ENCODE assay signal across 8 mouse cellular contexts in genomic region chr11:117780582-117781111, GRCm38 (mm10). TPM values are rescaled to one million over a fixed set of nuclear protein-coding genes. Genes with fewer than 3 reads are reported as not detected.
DNase-seq lines count a peak whose midpoint lies in the region; ATAC-seq and TF ChIP-seq lines count a peak whose summit lies in the region.

No protein-coding gene starts in this region.

- 0 out of 2 replicates have a peak overlapping the region, but pooled peaks have one; percentile 23 for H3K9ac ChIP-seq in hindbrain, embryonic 15.5 days
- peak overlapping the region; percentile 90 for H3K9ac ChIP-seq in liver, embryonic 12.5 days

- no peaks in the 10 kb centered on the region for H3K36me3 ChIP-seq in hindbrain, embryonic 15.5 days
- H3K36me3 ChIP-seq in liver, embryonic 12.5 days, result peaks cover 52% of the 10 kb centered on the region
- H3K36me3 ChIP-seq in myocyte (ENCODE audit: control insufficient read depth, insufficient read depth), result no peaks in the 10 kb centered on the region

- peak; percentile 35 for TF ChIP-seq POLR2A in myocyte (IDR thresholded peaks at IDR 0.05; ENCODE audit: insufficient read length, low read depth)

- WGBS in hindbrain, embryonic 15.5 days, result 5% methylated on average over 19 of the region's 19 CpGs
- under 1% methylated on average over 19 of the region's 19 CpGs for WGBS in liver, embryonic 12.5 days (ENCODE audit: insufficient replicate concordance)

- peak overlapping the region; percentile 81 for H3K4me3 ChIP-seq in gastrocnemius, adult 2 months
- H3K4me3 ChIP-seq in hindbrain, embryonic 15.5 days, result peak overlapping the region; percentile 30
- peak overlapping the region; percentile 92 for H3K4me3 ChIP-seq in liver, embryonic 12.5 days
- peak overlapping the region; percentile 59 for H3K4me3 ChIP-seq in myocyte

- DNase-seq in MN1 (ENCODE audit: low spot score), result peak; percentile 95
- DNase-seq in c-Kit-negative CD71-positive TER-119-positive erythroid progenitor cells, embryonic 14.5 days (ENCODE audit: low read depth, low spot score), result peak; percentile 91
- DNase-seq in gastrocnemius, adult 2 months, result peak; percentile 90
- DNase-seq in testis, postnatal 14 days (ENCODE audit: low spot score), result peak; percentile 86
- no peak for DNase-seq in cerebellum, adult 18-20 months

- H3K27me3 ChIP-seq in hindbrain, embryonic 15.5 days, result peaks cover 30% of the 10 kb centered on the region
- H3K27me3 ChIP-seq in liver, embryonic 12.5 days (replicated peaks), result no peaks in the 10 kb centered on the region; the same call in none of the 2 replicates
- H3K27me3 ChIP-seq in myocyte (ENCODE audit: control insufficient read depth, insufficient read depth, insufficient read length), result no peaks in the 10 kb centered on the region

- peak overlapping the region; percentile 84 for H3K27ac ChIP-seq in gastrocnemius, adult 2 months
- peak overlapping the region; percentile 52 for H3K27ac ChIP-seq in hindbrain, embryonic 15.5 days (replicated peaks)
- peak overlapping the region; percentile 100 for H3K27ac ChIP-seq in liver, embryonic 12.5 days

- ATAC-seq in hindbrain, embryonic 15.5 days (ENCODE audit: low FRiP score, low read depth), result no peak
- ATAC-seq in liver, embryonic 12.5 days, result peak; percentile 79

- H3ac ChIP-seq in myocyte (ENCODE audit: control insufficient read depth, insufficient read length), result peak overlapping the region; percentile 29

- H3K79me2 ChIP-seq in myocyte (ENCODE audit: control insufficient read depth, insufficient read depth), result no peaks in the 10 kb centered on the region

- no peaks in the 10 kb centered on the region for H3K9me3 ChIP-seq in hindbrain, embryonic 15.5 days
- H3K9me3 ChIP-seq in liver, embryonic 12.5 days (replicated peaks), result no peaks in the 10 kb centered on the region

- peaks cover 46% of the 10 kb centered on the region for H3K4me1 ChIP-seq in hindbrain, embryonic 15.5 days (replicated peaks)
- H3K4me1 ChIP-seq in liver, embryonic 12.5 days, result peaks cover 82% of the 10 kb centered on the region

- intact Hi-C loops in gastrocnemius, adult 2 months (cut with DNase I), result no loop called here

- H3K4me2 ChIP-seq in hindbrain, embryonic 15.5 days, result peak overlapping the region; percentile 53
- peak overlapping the region; percentile 95 for H3K4me2 ChIP-seq in liver, embryonic 12.5 days
- H3K4me2 ChIP-seq in myocyte (ENCODE audit: low read depth), result peak overlapping the region; percentile 94

- peak; percentile 15; the same call in 1 of the 2 replicates for TF ChIP-seq CTCF in gastrocnemius, adult 2 months (IDR thresholded peaks at IDR 0.05)

TF ChIP-seq in myocyte, 11 proteins besides CTCF, POLR2A, EP300 and RAD21:
- TF ChIP-seq TCF3 (IDR thresholded peaks at IDR 0.05; ENCODE audit: insufficient read length, low read depth) (no peak), MYOG (IDR thresholded peaks at IDR 0.05; ENCODE audit: control insufficient read depth in 1 of 3, insufficient read depth in 1 of 3, insufficient read length in 2 of 3, low read depth in 2 of 3) (peak in 1 of 3 experiments; percentile 23), POLR2AphosphoS2 (IDR thresholded peaks at IDR 0.05; ENCODE audit: insufficient read length, low read depth) (peak; percentile 16), MYOD1 (IDR thresholded peaks at IDR 0.05; ENCODE audit: control insufficient read depth in 1 of 3, insufficient read length in 2 of 3, low read depth in 2 of 3) (peak in 1 of 3 experiments; percentile 48), USF1 (IDR thresholded peaks at IDR 0.05; ENCODE audit: low read depth) (peak; percentile 84), CEBPB (IDR thresholded peaks at IDR 0.05; ENCODE audit: insufficient read depth, poor library complexity, severe bottlenecking) (peak; percentile 72; the same call in 1 of the 2 replicates), MAX (IDR thresholded peaks at IDR 0.05; ENCODE audit: low read depth) (no peak)

RNA-seq across cellular contexts. Expression of gene Tmc8, which starts 1.2 kb away (rescaled TPM):
- 1 to 10 TPM; 1.0 TPM for total RNA-seq in gastrocnemius, adult 2 months (2021)
- polyA plus RNA-seq in hindbrain, embryonic 15.5 days (2015; fragmentation: Nextera tagmentation; extraction: Ambion mirVana), result 0.77 and 0.83 TPM in 2 replicates
- 19.8 and 21.6 TPM in 2 replicates for polyA plus RNA-seq in liver, embryonic 12.5 days (2016; fragmentation: Nextera tagmentation; extraction: Ambion mirVana)
- 0.19 TPM for polyA plus RNA-seq in myocyte (2012; fragmentation: generic; extraction: Trizol)

RNA-seq across cellular contexts. Expression of gene Tmc6, which starts 1.4 kb away (rescaled TPM):
- total RNA-seq in gastrocnemius, adult 2 months (2021), result 1 to 10 TPM; 4.3 to 4.5 TPM
- 6.0 TPM in 2 replicates for polyA plus RNA-seq in hindbrain, embryonic 15.5 days (2015; fragmentation: Nextera tagmentation; extraction: Ambion mirVana)
- 55.5 and 58.2 TPM in 2 replicates for polyA plus RNA-seq in liver, embryonic 12.5 days (2016; fragmentation: Nextera tagmentation; extraction: Ambion mirVana)
- 51.9 TPM for polyA plus RNA-seq in myocyte (2012; fragmentation: generic; extraction: Trizol)

RNA-seq across cellular contexts. Expression of gene 6030468B19Rik, which starts 16.8 kb away (rescaled TPM):
- not detected for total RNA-seq in gastrocnemius, adult 2 months (2021)
- not detected in 2 replicates for polyA plus RNA-seq in hindbrain, embryonic 15.5 days (2015; fragmentation: Nextera tagmentation; extraction: Ambion mirVana)
- polyA plus RNA-seq in liver, embryonic 12.5 days (2016; fragmentation: Nextera tagmentation; extraction: Ambion mirVana), result 97.6 and 97.7 TPM in 2 replicates
- polyA plus RNA-seq in myocyte (2012; fragmentation: generic; extraction: Trizol), result not detected

RNA-seq across cellular contexts. Expression of gene Gm20708, which starts 28.8 kb away (rescaled TPM):
- total RNA-seq in gastrocnemius, adult 2 months (2021), result 1 to 10 TPM in 1 of 2 experiments, under 1 TPM in 1; 0.86 to 1.6 TPM
- polyA plus RNA-seq in hindbrain, embryonic 15.5 days (2015; fragmentation: Nextera tagmentation; extraction: Ambion mirVana), result 0.93 and 1.6 TPM in 2 replicates
- polyA plus RNA-seq in liver, embryonic 12.5 days (2016; fragmentation: Nextera tagmentation; extraction: Ambion mirVana), result 0.23 and 0.27 TPM in 2 replicates
- 0.35 TPM for polyA plus RNA-seq in myocyte (2012; fragmentation: generic; extraction: Trizol)

RNA-seq across cellular contexts. Expression of gene Syngr2, which starts 28.8 kb away (rescaled TPM):
- total RNA-seq in gastrocnemius, adult 2 months (2021), result 100 to 1,000 TPM; 169 to 173 TPM
- polyA plus RNA-seq in hindbrain, embryonic 15.5 days (2015; fragmentation: Nextera tagmentation; extraction: Ambion mirVana), result 17.2 and 19.3 TPM in 2 replicates
- polyA plus RNA-seq in liver, embryonic 12.5 days (2016; fragmentation: Nextera tagmentation; extraction: Ambion mirVana), result 61.5 and 66.4 TPM in 2 replicates
- polyA plus RNA-seq in myocyte (2012; fragmentation: generic; extraction: Trizol), result 109 TPM

Comparison
In these comparisons a context has a peak if more than half of its experiments do, and no peak if none do; other contexts are left out.
1. DNase-seq: peak in MN1 (single experiment), c-Kit-negative CD71-positive TER-119-positive erythroid progenitor cells, embryonic 14.5 days (single experiment), gastrocnemius, adult 2 months (single experiment) and testis, postnatal 14 days (single experiment); none in cerebellum, adult 18-20 months (0 of 2).
2. H3K4me3 ChIP-seq: peak in every context shown above with its lines; median percentile 92 in liver, embryonic 12.5 days; 81 in gastrocnemius, adult 2 months; 59 in myocyte; 30 in hindbrain, embryonic 15.5 days.
3. RNA of gene Tmc8, which starts 1.2 kb away (polyA plus RNA-seq): 19.8 to 21.6 TPM in liver, embryonic 12.5 days; 0.77 to 0.83 TPM in hindbrain, embryonic 15.5 days and 0.19 TPM in myocyte (single experiment); every median in the first group is over 10 times any median in the second.
4. RNA of gene 6030468B19Rik, which starts 16.8 kb away (polyA plus RNA-seq): 97.6 to 97.7 TPM in liver, embryonic 12.5 days; not detected in hindbrain, embryonic 15.5 days and not detected in myocyte (single experiment); every median in the first group is over 10 times any median in the second.
5. Peak in every context shown above with its lines, with median percentiles within 50 percentile points of each other: H3K27ac ChIP-seq and H3K4me2 ChIP-seq.